Mouse (Mus musculus) stomach, postnatal 0 days (tissue): Measurements from ENCODE around the gene Zfpl1.
A peak's percentile ranks its signal among the peaks of the same experiment; 100 is the strongest.

Experiments used
- CTCF ChIP-seq: IDR thresholded peaks from 2 replicates; pipeline ENCODE4 v1.5.1; 2016; ENCODE audit warnings: antibody characterized with exemption, low read depth, mild to moderate bottlenecking, moderate library complexity
- EP300 ChIP-seq: optimal IDR thresholded peaks from 2 replicates; pipeline ENCODE3; 2016; ENCODE audit warnings: antibody characterized with exemption

- no peak for TF ChIP-seq EP300
- TF ChIP-seq CTCF = 0 out of 2 replicates have a peak, but pooled peaks have one; percentile 24
Observed at GRCm38 (mm10) chr19:6068951-6069350, 15.8 kb downstream of the Zfpl1 start.
